Mouse (Mus musculus): ENCODE measurements around the gene Strada. TPM values are rescaled to one million over a fixed set of nuclear protein-coding genes. Genes with fewer than 3 reads are reported as not detected.
A peak's percentile ranks its signal among the peaks of the same experiment; 100 is the strongest.

Gene Strada
- polyA plus RNA-seq, 2 experiments = 24.0 to 46.8 TPM

- ATAC-seq (ENCODE audit: low FRiP score, low read depth) = no peak
- Histone ChIP-seq H3K27ac (replicated peaks; ENCODE audit: low read depth, low read length) (no peak overlapping the region), H3K4me2 (replicated peaks; ENCODE audit: low read depth, low read length, severe bottlenecking) (no peak overlapping the region), H3K4me3 (replicated peaks; ENCODE audit: low read length) (no peak overlapping the region), H3K9me3 (ENCODE audit: control insufficient read depth, low read length) (no peaks in the 10 kb centered on the region), H3K9ac (ENCODE audit: low read depth, low read length, severe bottlenecking) (no peak overlapping the region), H3K4me1 (ENCODE audit: control insufficient read depth, insufficient read depth, low read length) (no peaks in the 10 kb centered on the region), H3K36me3 (ENCODE audit: control insufficient read depth, insufficient read depth, low read length) (peaks cover 25% of the 10 kb centered on the region), H3K27me3 (ENCODE audit: control insufficient read depth, insufficient read depth, low read length) (no peaks in the 10 kb centered on the region)
- 90% methylated on average over 7 of the region's 7 CpGs for WGBS
- TF ChIP-seq POLR2A (IDR thresholded peaks at IDR 0.05; ENCODE audit: borderline replicate concordance, extremely low read depth, insufficient read depth, insufficient read length) = no peak
- no peak for DNase-seq (ENCODE audit: low spot score)
Measured at GRCm38 (mm10) chr11:106194891-106195290, 7.1 kb downstream of the Strada start.

DNA sequence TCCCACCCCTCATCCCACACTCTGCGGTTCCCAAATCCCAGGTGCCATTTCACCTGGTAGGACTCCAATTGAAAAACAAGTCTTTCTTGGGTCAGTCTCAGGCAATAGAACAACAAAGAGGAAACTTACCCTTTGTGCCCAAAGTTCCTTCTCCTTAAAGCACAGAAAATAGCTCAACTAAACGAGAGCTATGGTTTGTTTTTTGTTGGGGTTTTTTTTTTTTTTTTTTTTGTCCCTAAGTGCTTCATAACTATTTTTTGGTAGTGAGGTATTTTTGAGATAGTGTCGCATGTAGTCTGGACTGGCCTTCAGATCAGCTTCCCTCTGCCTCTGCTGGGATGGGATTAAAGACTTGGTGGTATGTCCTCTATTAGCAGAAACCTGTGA, 7.8 kb downstream of the Strada start:
- H3K27me3 ChIP-seq (ENCODE audit: control insufficient read depth, insufficient read depth, low read length) = no peaks in the 10 kb centered on the region
- no peak for DNase-seq (ENCODE audit: low spot score)
- peak overlapping the region; percentile 54 for H3K9ac ChIP-seq (ENCODE audit: low read depth, low read length, severe bottlenecking)
- H3K27ac ChIP-seq (replicated peaks; ENCODE audit: low read depth, low read length) = peak overlapping the region; percentile 73
- no peak for ATAC-seq (ENCODE audit: low FRiP score, low read depth)
- WGBS = 31% methylated on average over 3 of the region's 3 CpGs
- H3K4me2 ChIP-seq (replicated peaks; ENCODE audit: low read depth, low read length, severe bottlenecking) = peak overlapping the region; percentile 65
- no peak for TF ChIP-seq POLR2A (IDR thresholded peaks at IDR 0.05; ENCODE audit: borderline replicate concordance, extremely low read depth, insufficient read depth, insufficient read length)
- H3K4me1 ChIP-seq (ENCODE audit: control insufficient read depth, insufficient read depth, low read length) = no peaks in the 10 kb centered on the region
- H3K9me3 ChIP-seq (ENCODE audit: control insufficient read depth, low read length) = no peaks in the 10 kb centered on the region
- peak overlapping the region; percentile 51 for H3K4me3 ChIP-seq (replicated peaks; ENCODE audit: low read length)
- peaks cover 22% of the 10 kb centered on the region for H3K36me3 ChIP-seq (ENCODE audit: control insufficient read depth, insufficient read depth, low read length)

GRCm38 (mm10) chr11:106193371-106194154, 8.4 kb downstream of the Strada start:
- Histone ChIP-seq H3K4me1 (ENCODE audit: control insufficient read depth, insufficient read depth, low read length) (no peaks in the 10 kb centered on the region), H3K9ac (ENCODE audit: low read depth, low read length, severe bottlenecking) (peak overlapping the region; percentile 56), H3K4me2 (replicated peaks; ENCODE audit: low read depth, low read length, severe bottlenecking) (peak overlapping the region; percentile 65), H3K27ac (replicated peaks; ENCODE audit: low read depth, low read length) (peak overlapping the region; percentile 73), H3K27me3 (ENCODE audit: control insufficient read depth, insufficient read depth, low read length) (no peaks in the 10 kb centered on the region), H3K36me3 (ENCODE audit: control insufficient read depth, insufficient read depth, low read length) (peaks cover 22% of the 10 kb centered on the region), H3K9me3 (ENCODE audit: control insufficient read depth, low read length) (no peaks in the 10 kb centered on the region), H3K4me3 (replicated peaks; ENCODE audit: low read length) (peak overlapping the region; percentile 51)
- TF ChIP-seq POLR2A (IDR thresholded peaks at IDR 0.05; ENCODE audit: borderline replicate concordance, extremely low read depth, insufficient read depth, insufficient read length) = peak; percentile 66; the same call in 1 of the 2 replicates
- ATAC-seq (ENCODE audit: low FRiP score, low read depth) (peak; percentile 95), DNase-seq (ENCODE audit: low spot score) (peak; percentile 95)
- 0% methylated on average over 39 of the region's 44 CpGs for WGBS

GRCm38 (mm10) chr11:106192657-106193370, 9.2 kb downstream of the Strada start:
- DNase-seq (ENCODE audit: low spot score) (no peak), ATAC-seq (ENCODE audit: low FRiP score, low read depth) (peak; percentile 48)
- Histone ChIP-seq H3K4me1 (ENCODE audit: control insufficient read depth, insufficient read depth, low read length) (no peaks in the 10 kb centered on the region), H3K4me2 (replicated peaks; ENCODE audit: low read depth, low read length, severe bottlenecking) (peak overlapping the region; percentile 51), H3K27ac (replicated peaks; ENCODE audit: low read depth, low read length) (peak overlapping the region; percentile 68), H3K27me3 (ENCODE audit: control insufficient read depth, insufficient read depth, low read length) (no peaks in the 10 kb centered on the region), H3K36me3 (ENCODE audit: control insufficient read depth, insufficient read depth, low read length) (peaks cover 15% of the 10 kb centered on the region), H3K9ac (ENCODE audit: low read depth, low read length, severe bottlenecking) (peak overlapping the region; percentile 56), H3K4me3 (replicated peaks; ENCODE audit: low read length) (peak overlapping the region; percentile 51), H3K9me3 (ENCODE audit: control insufficient read depth, low read length) (no peaks in the 10 kb centered on the region)
- TF ChIP-seq POLR2A (IDR thresholded peaks at IDR 0.05; ENCODE audit: borderline replicate concordance, extremely low read depth, insufficient read depth, insufficient read length) = no peak
- WGBS = 10% methylated on average over 19 of the region's 19 CpGs

- peak overlapping the region; percentile 51; the same call in 1 of the 2 replicates for H3K4me2 ChIP-seq (replicated peaks; ENCODE audit: low read depth, low read length, severe bottlenecking)
- no peaks in the 10 kb centered on the region for H3K4me1 ChIP-seq (ENCODE audit: control insufficient read depth, insufficient read depth, low read length)
- no peak overlapping the region for H3K9ac ChIP-seq (ENCODE audit: low read depth, low read length, severe bottlenecking)
- no peak for TF ChIP-seq POLR2A (IDR thresholded peaks at IDR 0.05; ENCODE audit: borderline replicate concordance, extremely low read depth, insufficient read depth, insufficient read length)
- ATAC-seq (ENCODE audit: low FRiP score, low read depth) (no peak), DNase-seq (ENCODE audit: low spot score) (no peak)
- peaks cover 9% of the 10 kb centered on the region for H3K36me3 ChIP-seq (ENCODE audit: control insufficient read depth, insufficient read depth, low read length)
- H3K27ac ChIP-seq (replicated peaks; ENCODE audit: low read depth, low read length) = no peak overlapping the region
- no peaks in the 10 kb centered on the region for H3K27me3 ChIP-seq (ENCODE audit: control insufficient read depth, insufficient read depth, low read length)
- peak overlapping the region; percentile 51 for H3K4me3 ChIP-seq (replicated peaks; ENCODE audit: low read length)
- 81% methylated on average over 5 of the region's 5 CpGs for WGBS
- H3K9me3 ChIP-seq (ENCODE audit: control insufficient read depth, low read length) = no peaks in the 10 kb centered on the region
Measured at GRCm38 (mm10) chr11:106192241-106192640, 9.7 kb downstream of the Strada start.
